Mouse (Mus musculus): ENCODE data around the gene Zic1. TPM values are rescaled to one million over a fixed set of nuclear protein-coding genes. Genes with fewer than 3 reads are reported as not detected.

The Zic1 gene
- polyA plus RNA-seq, 1 experiment from 2014 or later, result 2.1 TPM

DNA sequence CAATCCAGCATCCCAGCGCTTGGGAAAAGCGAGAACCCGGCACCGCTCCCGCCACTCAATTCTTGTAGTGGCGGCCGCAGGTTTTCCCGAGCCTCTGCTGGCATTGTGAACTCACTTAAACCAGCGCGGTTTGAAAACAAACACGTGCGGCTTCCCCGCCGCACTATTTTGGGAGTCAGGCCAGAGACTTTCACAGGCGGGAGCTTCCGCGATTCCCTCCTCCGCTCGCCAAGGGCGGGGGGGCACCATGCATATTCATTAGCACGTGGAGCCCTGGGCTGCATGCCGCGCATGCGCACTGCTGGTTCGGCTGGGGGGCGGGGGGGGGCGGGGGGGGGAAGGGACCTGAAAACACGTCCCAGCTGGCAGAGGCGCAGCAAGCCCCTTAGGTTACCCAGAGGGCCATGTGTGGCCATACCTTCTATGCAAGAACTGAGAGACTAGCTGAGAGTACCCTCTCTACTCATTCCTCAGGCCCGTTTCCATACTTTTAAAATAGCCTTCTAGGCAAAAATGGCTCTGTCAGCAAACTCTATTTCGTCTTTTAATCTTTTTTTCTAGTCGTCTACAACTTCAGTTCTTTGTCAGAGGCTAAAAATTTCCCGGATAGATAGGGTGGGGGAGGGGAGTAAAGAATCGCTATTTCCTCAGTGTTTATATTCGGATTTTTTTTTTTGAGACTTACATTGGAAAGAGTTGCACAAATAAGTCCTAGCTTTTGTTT lies 9.8 kb downstream of the Zic1 start:
- Histone ChIP-seq H3K36me3 (no peaks in the 10 kb centered on the region), H3K27ac (no peak overlapping the region), H3K9ac (no peak overlapping the region), H3K27me3 (peaks cover 68% of the 10 kb centered on the region), H3K4me2 (replicated peaks) (peak overlapping the region; percentile 41), H3K4me1 (peaks cover 7% of the 10 kb centered on the region; the same call in 1 of the 2 replicates), H3K9me3 (no peaks in the 10 kb centered on the region), H3K4me3 (peak overlapping the region; percentile 25)
- ATAC-seq (ENCODE audit: insufficient number of reproducible peaks, insufficient read depth, low FRiP score, low TSS enrichment), result no peak
- 1% methylated on average over 35 of the region's 35 CpGs for WGBS

DNA sequence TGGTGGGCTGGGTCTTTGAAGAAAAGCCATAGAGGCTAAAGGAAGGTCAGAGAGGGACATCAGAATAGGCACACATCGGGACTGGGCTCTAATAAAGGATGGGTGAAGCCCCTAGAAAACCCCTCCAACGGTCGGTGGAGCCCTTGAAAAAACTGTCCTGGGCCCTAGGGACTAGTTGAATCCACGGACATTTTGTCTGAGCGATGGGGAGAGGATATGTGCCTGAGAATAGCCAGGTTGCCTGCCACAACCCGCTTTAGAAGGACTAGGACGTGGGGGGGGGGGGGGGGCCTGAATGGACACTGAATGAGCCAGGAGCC lies 10.4 kb downstream of the Zic1 start:
- Histone ChIP-seq H3K9ac (no peak overlapping the region), H3K27me3 (peaks cover 73% of the 10 kb centered on the region), H3K4me2 (replicated peaks) (peak overlapping the region; percentile 41), H3K4me3 (peak overlapping the region; percentile 25; the same call in 1 of the 2 replicates), H3K27ac (no peak overlapping the region), H3K36me3 (no peaks in the 10 kb centered on the region), H3K9me3 (no peaks in the 10 kb centered on the region), H3K4me1 (peaks cover 7% of the 10 kb centered on the region; the same call in 1 of the 2 replicates)
- ATAC-seq (ENCODE audit: insufficient number of reproducible peaks, insufficient read depth, low FRiP score, low TSS enrichment), result no peak
- WGBS, result under 1% methylated on average over 7 of the region's 7 CpGs

GRCm38 (mm10) chr9:91354434-91355269 lies 11.0 kb downstream of the Zic1 start:
- Histone ChIP-seq H3K4me2 (replicated peaks) (peak overlapping the region; percentile 41; the same call in 1 of the 2 replicates), H3K9me3 (no peaks in the 10 kb centered on the region), H3K27me3 (peaks cover 79% of the 10 kb centered on the region), H3K4me1 (peaks cover 7% of the 10 kb centered on the region; the same call in 1 of the 2 replicates), H3K9ac (no peak overlapping the region), H3K36me3 (no peaks in the 10 kb centered on the region), H3K4me3 (no peak overlapping the region), H3K27ac (no peak overlapping the region)
- whole genome bisulfite sequencing, result 5% methylated on average over 22 of the region's 22 CpGs
- no peak for ATAC-seq (ENCODE audit: insufficient number of reproducible peaks, insufficient read depth, low FRiP score, low TSS enrichment)

DNA sequence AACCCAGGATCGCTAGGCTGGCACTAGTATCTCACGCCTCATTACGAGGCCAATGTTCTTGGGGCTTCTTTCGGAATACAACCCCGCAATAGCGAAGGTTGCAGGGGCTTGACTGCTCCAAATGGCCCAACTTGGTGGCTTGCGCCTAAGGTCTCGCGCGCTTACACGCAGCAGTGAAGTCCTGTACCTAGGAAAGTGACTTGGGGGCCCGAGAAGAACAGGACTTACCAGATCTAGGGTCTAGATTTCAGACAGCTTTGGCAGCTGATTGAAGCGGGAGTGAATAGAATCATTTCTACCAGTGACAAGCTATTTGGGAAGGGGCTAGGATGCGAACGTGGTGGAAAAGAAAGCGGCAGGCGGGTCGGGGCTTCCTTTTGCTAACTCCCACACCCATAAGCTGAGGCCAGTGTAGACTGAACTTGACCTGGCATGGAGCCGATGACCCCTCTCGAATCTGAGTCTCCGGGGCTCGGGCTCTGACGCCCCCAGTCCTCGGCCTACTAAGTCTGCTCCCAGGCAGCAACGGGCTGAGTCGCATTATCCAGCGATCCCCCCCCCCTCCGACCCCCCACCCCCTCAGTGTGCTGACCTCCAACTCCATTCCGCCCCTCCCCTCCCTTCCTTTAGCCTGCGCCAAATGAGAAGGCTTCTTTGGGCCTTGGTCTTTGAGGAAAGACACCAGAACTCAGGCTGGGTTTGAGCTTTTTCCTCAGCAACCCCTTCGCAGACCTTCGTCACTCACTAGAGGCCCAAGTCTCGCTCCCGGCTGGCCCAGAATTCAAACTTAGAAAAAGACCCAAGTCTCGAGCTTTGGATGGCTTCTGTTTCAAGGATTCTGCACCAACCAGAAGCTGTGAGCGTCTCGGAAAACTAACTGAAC lies 11.8 kb downstream of the Zic1 start:
- Histone ChIP-seq H3K9me3 (no peaks in the 10 kb centered on the region), H3K9ac (no peak overlapping the region), H3K36me3 (no peaks in the 10 kb centered on the region), H3K4me2 (replicated peaks) (no peak overlapping the region), H3K4me3 (no peak overlapping the region), H3K27me3 (peaks cover 77% of the 10 kb centered on the region), H3K4me1 (peaks cover 7% of the 10 kb centered on the region; the same call in 1 of the 2 replicates), H3K27ac (no peak overlapping the region)
- 3% methylated on average over 37 of the region's 37 CpGs for whole genome bisulfite sequencing
- ATAC-seq (ENCODE audit: insufficient number of reproducible peaks, insufficient read depth, low FRiP score, low TSS enrichment), result no peak

DNA sequence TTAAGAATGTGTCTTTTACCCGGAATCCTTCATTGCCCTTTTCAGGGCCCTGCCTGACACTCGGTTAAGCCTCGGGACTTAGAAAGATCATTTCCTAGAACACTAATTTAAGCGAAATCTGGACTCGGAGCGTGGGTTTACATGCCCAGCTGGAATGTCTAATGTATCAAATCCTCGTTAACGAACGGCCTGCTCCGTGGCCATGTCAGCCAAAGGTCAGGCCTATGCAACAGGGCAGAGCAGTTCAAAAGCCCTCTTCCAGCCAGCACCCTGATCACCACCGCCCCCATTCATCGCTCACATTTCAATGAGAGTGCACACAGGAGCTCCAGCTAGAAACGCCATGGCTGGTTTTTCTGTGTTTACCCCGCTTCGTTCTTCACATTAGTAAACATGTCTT lies 12.8 kb downstream of the Zic1 start:
- Histone ChIP-seq H3K9ac (no peak overlapping the region), H3K4me2 (replicated peaks) (no peak overlapping the region), H3K4me3 (no peak overlapping the region), H3K27me3 (peaks cover 74% of the 10 kb centered on the region), H3K36me3 (no peaks in the 10 kb centered on the region), H3K27ac (no peak overlapping the region), H3K9me3 (no peaks in the 10 kb centered on the region), H3K4me1 (peaks cover 7% of the 10 kb centered on the region; the same call in 1 of the 2 replicates)
- no peak for ATAC-seq (ENCODE audit: insufficient number of reproducible peaks, insufficient read depth, low FRiP score, low TSS enrichment)
- WGBS, result under 1% methylated on average over 15 of the region's 15 CpGs

GRCm38 (mm10) chr9:91351961-91352411 lies 13.6 kb downstream of the Zic1 start:
- WGBS, result 1% methylated on average over 13 of the region's 13 CpGs
- H3K4me3 ChIP-seq, result no peak overlapping the region

DNA sequence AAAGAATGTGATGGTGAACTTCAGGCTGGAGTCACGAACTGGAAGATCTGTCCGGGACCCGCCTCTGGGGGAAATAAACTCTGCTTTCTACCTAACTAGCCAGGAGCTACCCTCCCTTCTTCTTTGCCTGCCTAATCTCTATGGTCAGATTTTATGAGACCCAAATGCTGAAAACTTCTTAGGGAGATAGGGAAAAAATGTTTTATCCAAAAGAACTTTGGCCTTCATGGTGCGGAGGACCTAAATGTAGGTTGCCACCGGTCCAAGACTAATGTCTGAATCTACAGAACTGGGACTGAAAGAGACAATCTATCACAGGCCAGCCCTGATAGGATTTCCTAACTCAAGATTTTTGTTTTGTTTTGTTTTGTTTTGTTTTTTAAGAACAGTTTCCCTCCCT lies 14.2 kb downstream of the Zic1 start:
- no peak overlapping the region for H3K9ac ChIP-seq
- peaks cover 7% of the 10 kb centered on the region; the same call in 1 of the 2 replicates for H3K4me1 ChIP-seq
- H3K4me3 ChIP-seq, result no peak overlapping the region
- no peak overlapping the region for H3K4me2 ChIP-seq (replicated peaks)
- H3K27ac ChIP-seq, result no peak overlapping the region
- H3K27me3 ChIP-seq, result peaks cover 67% of the 10 kb centered on the region
- no peaks in the 10 kb centered on the region for H3K9me3 ChIP-seq
- WGBS, result 5% methylated on average over 5 of the region's 5 CpGs
- ATAC-seq (ENCODE audit: insufficient number of reproducible peaks, insufficient read depth, low FRiP score, low TSS enrichment), result no peak
- H3K36me3 ChIP-seq, result no peaks in the 10 kb centered on the region

More at GRCm38 (mm10) chr9:91351961-91352411, 13.6 kb downstream of the Zic1 start:
- Histone ChIP-seq H3K27ac (no peak overlapping the region), H3K9me3 (no peaks in the 10 kb centered on the region), H3K4me2 (replicated peaks) (no peak overlapping the region), H3K4me1 (peaks cover 7% of the 10 kb centered on the region; the same call in 1 of the 2 replicates), H3K36me3 (no peaks in the 10 kb centered on the region), H3K27me3 (peaks cover 71% of the 10 kb centered on the region), H3K9ac (no peak overlapping the region)
- ATAC-seq (ENCODE audit: insufficient number of reproducible peaks, insufficient read depth, low FRiP score, low TSS enrichment), result no peak

DNA sequence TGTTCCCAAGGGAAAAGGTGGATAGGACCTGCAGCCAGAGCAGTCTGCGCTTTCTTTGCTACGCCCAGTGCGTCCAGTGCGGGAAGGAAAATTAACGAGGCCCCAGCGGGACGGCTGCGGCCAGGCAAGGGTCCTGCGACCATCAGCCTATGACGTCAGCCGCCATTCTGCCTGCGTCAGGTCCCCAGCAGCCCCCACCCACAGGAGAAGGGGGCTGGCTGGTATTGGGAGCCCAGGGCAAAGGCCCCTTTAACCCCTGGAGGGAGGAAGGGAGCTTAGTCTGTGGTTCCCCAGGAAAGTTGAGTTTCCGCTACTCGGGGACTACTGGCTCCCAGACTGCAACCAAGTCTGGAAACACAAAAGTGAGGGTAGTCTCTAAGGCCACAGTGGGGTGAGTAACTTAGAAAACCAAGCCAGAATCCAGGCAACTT lies 14.7 kb downstream of the Zic1 start:
- H3K4me2 ChIP-seq (replicated peaks), result 0 out of 2 replicates have a peak overlapping the region, but pooled peaks have one; percentile 18
- WGBS, result under 1% methylated on average over 14 of the region's 14 CpGs
- H3K9me3 ChIP-seq, result no peaks in the 10 kb centered on the region
- H3K4me3 ChIP-seq, result no peak overlapping the region
- H3K27ac ChIP-seq, result no peak overlapping the region
- no peak for ATAC-seq (ENCODE audit: insufficient number of reproducible peaks, insufficient read depth, low FRiP score, low TSS enrichment)
- peaks cover 7% of the 10 kb centered on the region; the same call in 1 of the 2 replicates for H3K4me1 ChIP-seq
- no peak overlapping the region for H3K9ac ChIP-seq
- H3K36me3 ChIP-seq, result no peaks in the 10 kb centered on the region
- H3K27me3 ChIP-seq, result peaks cover 66% of the 10 kb centered on the region

DNA sequence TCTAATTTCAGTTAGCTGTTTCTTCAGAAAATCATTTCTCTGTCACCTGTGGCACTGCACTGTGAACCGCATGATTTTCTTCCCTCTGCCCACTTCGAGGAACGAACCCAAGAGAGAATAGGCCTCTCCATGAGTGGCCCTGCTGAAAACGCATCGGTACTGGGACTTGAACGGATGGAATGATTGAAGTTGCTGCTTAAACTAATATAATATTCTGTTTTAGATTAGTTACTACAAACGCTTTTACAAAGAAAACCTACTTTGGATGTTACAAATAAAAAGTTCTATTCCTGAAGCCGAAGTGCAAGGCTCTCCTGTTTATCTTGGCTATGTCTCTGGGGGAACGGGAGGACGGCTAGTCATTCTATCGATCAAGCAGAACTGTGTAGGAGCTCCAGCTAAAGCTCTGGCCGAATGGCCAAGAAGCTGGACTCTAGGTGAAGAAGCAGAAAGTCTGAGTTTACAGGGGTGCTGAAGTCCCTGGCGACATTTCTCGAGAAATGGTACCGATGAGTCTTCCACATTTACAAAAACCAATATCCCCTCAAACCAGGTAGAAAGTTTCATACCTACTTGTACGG lies 15.3 kb downstream of the Zic1 start:
- no peak overlapping the region for H3K27ac ChIP-seq
- under 1% methylated on average over 16 of the region's 16 CpGs for WGBS
- ATAC-seq (ENCODE audit: insufficient number of reproducible peaks, insufficient read depth, low FRiP score, low TSS enrichment), result no peak
- peaks cover under 1% of the 10 kb centered on the region; the same call in 1 of the 2 replicates for H3K4me1 ChIP-seq
- H3K9ac ChIP-seq, result no peak overlapping the region
- H3K9me3 ChIP-seq, result no peaks in the 10 kb centered on the region
- H3K4me3 ChIP-seq, result no peak overlapping the region
- H3K36me3 ChIP-seq, result no peaks in the 10 kb centered on the region
- no peak overlapping the region for H3K4me2 ChIP-seq (replicated peaks)
- H3K27me3 ChIP-seq, result peaks cover 60% of the 10 kb centered on the region

DNA sequence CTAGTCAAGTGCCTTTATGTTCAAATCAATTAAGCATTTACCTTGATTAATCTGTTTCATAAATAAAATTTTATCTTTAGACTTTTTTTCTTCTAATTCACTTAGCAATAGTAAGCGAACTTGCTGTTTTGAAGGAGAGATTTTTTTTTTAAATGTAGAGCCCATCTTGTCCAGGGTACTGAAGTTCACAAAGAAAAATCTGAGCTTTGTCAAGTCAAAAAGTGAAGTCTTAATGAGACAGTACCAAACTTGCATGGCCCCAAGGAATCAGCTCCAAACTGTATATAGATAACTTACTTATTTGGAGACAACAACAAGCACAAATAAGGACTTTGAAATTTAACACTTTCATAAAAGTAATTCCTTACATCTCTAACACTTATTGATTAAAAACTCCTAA lies 16.9 kb downstream of the Zic1 start:
- no peak overlapping the region for H3K4me2 ChIP-seq (replicated peaks)
- no peak overlapping the region for H3K9ac ChIP-seq
- H3K4me1 ChIP-seq, result no peaks in the 10 kb centered on the region
- H3K9me3 ChIP-seq, result no peaks in the 10 kb centered on the region
- H3K27ac ChIP-seq, result no peak overlapping the region
- no peak for ATAC-seq (ENCODE audit: insufficient number of reproducible peaks, insufficient read depth, low FRiP score, low TSS enrichment)
- H3K27me3 ChIP-seq, result peaks cover 45% of the 10 kb centered on the region
- 38% methylated on average over 1 of the region's 1 CpGs for WGBS
- no peaks in the 10 kb centered on the region for H3K36me3 ChIP-seq
- no peak overlapping the region for H3K4me3 ChIP-seq

- peaks cover 39% of the 10 kb centered on the region for H3K27me3 ChIP-seq
- no peak overlapping the region for H3K27ac ChIP-seq
- no peak for ATAC-seq (ENCODE audit: insufficient number of reproducible peaks, insufficient read depth, low FRiP score, low TSS enrichment)
- no peak overlapping the region for H3K9ac ChIP-seq
- 70% methylated on average over 2 of the region's 2 CpGs for WGBS
- no peak overlapping the region for H3K4me3 ChIP-seq
- H3K9me3 ChIP-seq, result no peaks in the 10 kb centered on the region
- H3K4me1 ChIP-seq, result no peaks in the 10 kb centered on the region
- no peak overlapping the region for H3K4me2 ChIP-seq (replicated peaks)
- no peaks in the 10 kb centered on the region for H3K36me3 ChIP-seq
These were observed 18.0 kb downstream of the Zic1 start for GRCm38 (mm10) chr9:91347591-91347990.
